Mouse (Mus musculus): ENCODE results near the gene Spata2l. TPM values are rescaled to one million over a fixed set of nuclear protein-coding genes. Genes with fewer than 3 reads are reported as not detected.
A peak's percentile ranks its signal among the peaks of the same experiment; 100 is the strongest.
"Not testable (repeated sequence)": the region's sequence is repeated elsewhere in the genome, so short reads cannot be mapped to it uniquely, and the experiment has no call there.

The Spata2l gene
- polyA plus RNA-seq, 1 experiment from 2014 or later = 5.1 TPM

GRCm38 (mm10) chr8:123199864-123200263 is 36.2 kb downstream of the Spata2l start:
- Histone ChIP-seq H3K9me3 (ENCODE audit: control insufficient read depth, low read length) (no peaks in the 10 kb centered on the region), H3K4me3 (replicated peaks; ENCODE audit: low read depth, low read length) (no peak overlapping the region), H3K9ac (replicated peaks; ENCODE audit: low read length) (no peak overlapping the region), H3K27me3 (ENCODE audit: control insufficient read depth, insufficient read depth, low read length) (no peaks in the 10 kb centered on the region), H3K36me3 (ENCODE audit: control insufficient read depth, insufficient read depth, low read length) (peaks cover 5% of the 10 kb centered on the region; the same call in 1 of the 2 replicates), H3K27ac (replicated peaks; ENCODE audit: low read depth, low read length) (no peak overlapping the region), H3K4me2 (ENCODE audit: low read length) (no peak overlapping the region), H3K4me1 (ENCODE audit: control insufficient read depth, insufficient read depth, low read length) (no peaks in the 10 kb centered on the region)
- DNase-seq = no peak
- ATAC-seq (ENCODE audit: low FRiP score, low TSS enrichment) = no peak
- 72% methylated on average over 14 of the region's 14 CpGs for WGBS

GRCm38 (mm10) chr8:123197016-123197415 is 39.0 kb downstream of the Spata2l start:
- not testable (repeated sequence) for H3K36me3 ChIP-seq (ENCODE audit: control insufficient read depth, insufficient read depth, low read length); ATAC-seq (ENCODE audit: low FRiP score, low TSS enrichment); H3K27me3 ChIP-seq (ENCODE audit: control insufficient read depth, insufficient read depth, low read length); DNase-seq; H3K4me1 ChIP-seq (ENCODE audit: control insufficient read depth, insufficient read depth, low read length); H3K4me2 ChIP-seq (ENCODE audit: low read length); H3K9ac ChIP-seq (replicated peaks; ENCODE audit: low read length); H3K27ac ChIP-seq (replicated peaks; ENCODE audit: low read depth, low read length); H3K4me3 ChIP-seq (replicated peaks; ENCODE audit: low read depth, low read length); H3K9me3 ChIP-seq (ENCODE audit: control insufficient read depth, low read length)
- WGBS = 83% methylated on average over 5 of the region's 5 CpGs

- Histone ChIP-seq H3K9me3 (ENCODE audit: control insufficient read depth, low read length) (no peaks in the 10 kb centered on the region), H3K27me3 (ENCODE audit: control insufficient read depth, insufficient read depth, low read length) (no peaks in the 10 kb centered on the region), H3K36me3 (ENCODE audit: control insufficient read depth, insufficient read depth, low read length) (no peaks in the 10 kb centered on the region), H3K9ac (replicated peaks; ENCODE audit: low read length) (no peak overlapping the region), H3K4me2 (ENCODE audit: low read length) (no peak overlapping the region), H3K27ac (replicated peaks; ENCODE audit: low read depth, low read length) (no peak overlapping the region), H3K4me3 (replicated peaks; ENCODE audit: low read depth, low read length) (no peak overlapping the region), H3K4me1 (ENCODE audit: control insufficient read depth, insufficient read depth, low read length) (no peaks in the 10 kb centered on the region)
- DNase-seq (no peak), ATAC-seq (ENCODE audit: low FRiP score, low TSS enrichment) (no peak)
- 89% methylated on average over 9 of the region's 9 CpGs for WGBS
Measured at GRCm38 (mm10) chr8:123193771-123194170, 42.3 kb downstream of the Spata2l start.

GRCm38 (mm10) chr8:123191908-123192307 is 44.1 kb downstream of the Spata2l start:
- no peak overlapping the region for H3K4me2 ChIP-seq (ENCODE audit: low read length)
- DNase-seq (no peak), ATAC-seq (ENCODE audit: low FRiP score, low TSS enrichment) (no peak)
- H3K4me3 ChIP-seq (replicated peaks; ENCODE audit: low read depth, low read length) = no peak overlapping the region
- WGBS = 57% methylated on average over 8 of the region's 8 CpGs
- H3K36me3 ChIP-seq (ENCODE audit: control insufficient read depth, insufficient read depth, low read length) = no peaks in the 10 kb centered on the region
- no peak overlapping the region for H3K9ac ChIP-seq (replicated peaks; ENCODE audit: low read length)
- H3K27me3 ChIP-seq (ENCODE audit: control insufficient read depth, insufficient read depth, low read length) = no peaks in the 10 kb centered on the region
- H3K9me3 ChIP-seq (ENCODE audit: control insufficient read depth, low read length) = no peaks in the 10 kb centered on the region
- no peaks in the 10 kb centered on the region for H3K4me1 ChIP-seq (ENCODE audit: control insufficient read depth, insufficient read depth, low read length)
- H3K27ac ChIP-seq (replicated peaks; ENCODE audit: low read depth, low read length) = no peak overlapping the region

- no peak overlapping the region for H3K4me2 ChIP-seq (ENCODE audit: low read length)
- WGBS = 6% methylated on average over 9 of the region's 9 CpGs
- peak; percentile 78 for DNase-seq
- H3K27ac ChIP-seq (replicated peaks; ENCODE audit: low read depth, low read length) = no peak overlapping the region
- H3K4me3 ChIP-seq (replicated peaks; ENCODE audit: low read depth, low read length) = no peak overlapping the region
- no peaks in the 10 kb centered on the region for H3K9me3 ChIP-seq (ENCODE audit: control insufficient read depth, low read length)
- no peaks in the 10 kb centered on the region for H3K27me3 ChIP-seq (ENCODE audit: control insufficient read depth, insufficient read depth, low read length)
- ATAC-seq (ENCODE audit: low FRiP score, low TSS enrichment) = no peak
- no peaks in the 10 kb centered on the region for H3K36me3 ChIP-seq (ENCODE audit: control insufficient read depth, insufficient read depth, low read length)
- H3K9ac ChIP-seq (replicated peaks; ENCODE audit: low read length) = no peak overlapping the region
- H3K4me1 ChIP-seq (ENCODE audit: control insufficient read depth, insufficient read depth, low read length) = no peaks in the 10 kb centered on the region
Measured at GRCm38 (mm10) chr8:123190678-123191077, 45.4 kb downstream of the Spata2l start.

GRCm38 (mm10) chr8:123188841-123189240 is 47.2 kb downstream of the Spata2l start:
- DNase-seq (no peak), ATAC-seq (ENCODE audit: low FRiP score, low TSS enrichment) (no peak)
- H3K9me3 ChIP-seq (ENCODE audit: control insufficient read depth, low read length) = no peaks in the 10 kb centered on the region
- 81% methylated on average over 7 of the region's 7 CpGs for WGBS
- H3K4me3 ChIP-seq (replicated peaks; ENCODE audit: low read depth, low read length) = no peak overlapping the region
- no peaks in the 10 kb centered on the region for H3K27me3 ChIP-seq (ENCODE audit: control insufficient read depth, insufficient read depth, low read length)
- H3K9ac ChIP-seq (replicated peaks; ENCODE audit: low read length) = no peak overlapping the region
- H3K4me2 ChIP-seq (ENCODE audit: low read length) = no peak overlapping the region
- H3K4me1 ChIP-seq (ENCODE audit: control insufficient read depth, insufficient read depth, low read length) = no peaks in the 10 kb centered on the region
- no peaks in the 10 kb centered on the region for H3K36me3 ChIP-seq (ENCODE audit: control insufficient read depth, insufficient read depth, low read length)
- no peak overlapping the region for H3K27ac ChIP-seq (replicated peaks; ENCODE audit: low read depth, low read length)

- Histone ChIP-seq H3K4me2 (ENCODE audit: low read length) (no peak overlapping the region), H3K4me3 (replicated peaks; ENCODE audit: low read depth, low read length) (no peak overlapping the region), H3K4me1 (ENCODE audit: control insufficient read depth, insufficient read depth, low read length) (no peaks in the 10 kb centered on the region), H3K27ac (replicated peaks; ENCODE audit: low read depth, low read length) (no peak overlapping the region), H3K27me3 (ENCODE audit: control insufficient read depth, insufficient read depth, low read length) (no peaks in the 10 kb centered on the region), H3K9me3 (ENCODE audit: control insufficient read depth, low read length) (no peaks in the 10 kb centered on the region), H3K36me3 (ENCODE audit: control insufficient read depth, insufficient read depth, low read length) (no peaks in the 10 kb centered on the region), H3K9ac (replicated peaks; ENCODE audit: low read length) (no peak overlapping the region)
- DNase-seq (no peak), ATAC-seq (ENCODE audit: low FRiP score, low TSS enrichment) (no peak)
- 92% methylated on average over 2 of the region's 2 CpGs for WGBS
Measured at GRCm38 (mm10) chr8:123188006-123188405, 48.0 kb downstream of the Spata2l start.

- no peaks in the 10 kb centered on the region for H3K36me3 ChIP-seq (ENCODE audit: control insufficient read depth, insufficient read depth, low read length)
- H3K9me3 ChIP-seq (ENCODE audit: control insufficient read depth, low read length) = no peaks in the 10 kb centered on the region
- no peak within 1 kb of the TSS for H3K4me3 ChIP-seq (replicated peaks; ENCODE audit: low read depth, low read length)
- no peak for ATAC-seq (ENCODE audit: low FRiP score, low TSS enrichment)
- no peaks in the 10 kb centered on the region for H3K4me1 ChIP-seq (ENCODE audit: control insufficient read depth, insufficient read depth, low read length)
- H3K27ac ChIP-seq (replicated peaks; ENCODE audit: low read depth, low read length) = no peak within 1 kb of the TSS
- H3K4me2 ChIP-seq (ENCODE audit: low read length) = no peak within 1 kb of the TSS
- no peaks in the 10 kb centered on the region for H3K27me3 ChIP-seq (ENCODE audit: control insufficient read depth, insufficient read depth, low read length)
- WGBS = 61% methylated on average over 19 of the region's 19 CpGs
- H3K9ac ChIP-seq (replicated peaks; ENCODE audit: low read length) = no peak within 1 kb of the TSS
- DNase-seq = no peak
Measured at GRCm38 (mm10) chr8:123185566-123186409, 50.2 kb downstream of the Spata2l start, which contains the start of gene Dpep1. Gene Dpep1, plus strand, starts transcription at chr8:123186242.

- no peak overlapping the region for H3K27ac ChIP-seq (replicated peaks; ENCODE audit: low read depth, low read length)
- ATAC-seq (ENCODE audit: low FRiP score, low TSS enrichment) = no peak
- no peaks in the 10 kb centered on the region for H3K36me3 ChIP-seq (ENCODE audit: control insufficient read depth, insufficient read depth, low read length)
- no peak overlapping the region for H3K4me2 ChIP-seq (ENCODE audit: low read length)
- H3K27me3 ChIP-seq (ENCODE audit: control insufficient read depth, insufficient read depth, low read length) = no peaks in the 10 kb centered on the region
- DNase-seq = no peak
- no peaks in the 10 kb centered on the region; the same call in 1 of the 2 replicates for H3K9me3 ChIP-seq (ENCODE audit: control insufficient read depth, low read length)
- no peak overlapping the region for H3K4me3 ChIP-seq (replicated peaks; ENCODE audit: low read depth, low read length)
- WGBS = 84% methylated on average over 3 of the region's 3 CpGs
- no peak overlapping the region for H3K9ac ChIP-seq (replicated peaks; ENCODE audit: low read length)
- no peaks in the 10 kb centered on the region for H3K4me1 ChIP-seq (ENCODE audit: control insufficient read depth, insufficient read depth, low read length)
Measured at GRCm38 (mm10) chr8:123181391-123181790, 54.6 kb downstream of the Spata2l start.
